Mouse (Mus musculus) lung, adult 10 weeks (tissue): ENCODE results near the gene Hephl1. TPM values are rescaled to one million over a fixed set of nuclear protein-coding genes. Genes with fewer than 3 reads are reported as not detected.

Source experiments
- polyA plus RNA-seq: library from polyadenylated mRNA; stranded (reverse); fragments of 350-450 nt; fragmentation: Illumina TruSeq; extraction: RNeasy Lipid Tissue Mini Kit (QIAGEN cat#74804); gene quantifications from one replicate; pipeline ENCODE4 v1.2.3, GENCODE M21; 2014; ENCODE audit warnings: low read depth, low replicate concordance; ENCODE audit not compliant: insufficient read depth

The Hephl1 gene
- polyA plus RNA-seq = not detected

GRCm38 (mm10) chr9:15112008-15112407 lies at the start of gene Hephl1:
Gene Hephl1, minus strand, starts transcription at chr9:15112108.

GRCm38 (mm10) chr9:15045084-15045669 lies 66.7 kb downstream of the Hephl1 start, which contains the start of gene Panx1:
Gene Panx1, minus strand, starts transcription at chr9:15045478.

Other genes with a start within 250 kb of the Hephl1 start
- gene Izumo1r, start 208.2 kb downstream of the Hephl1 start, polyA plus RNA-seq = 0.45 TPM
- gene Panx1, start 66.6 kb downstream of the Hephl1 start, polyA plus RNA-seq = 5.6 TPM
- 0.60 TPM for gene Vstm5, start 126.9 kb upstream of the Hephl1 start, polyA plus RNA-seq
- 26.3 TPM for gene Med17, start 167.8 kb upstream of the Hephl1 start, polyA plus RNA-seq
- gene Taf1d, start 194.1 kb upstream of the Hephl1 start, polyA plus RNA-seq = 17.4 TPM
- 22.3 TPM for gene 4931406C07Rik, start 194.3 kb upstream of the Hephl1 start, polyA plus RNA-seq
- gene Cep295, start 245.7 kb upstream of the Hephl1 start, polyA plus RNA-seq = 2.6 TPM